Mouse (Mus musculus): ENCODE measurements around the gene Itsn1.

The Itsn1 gene

DNA sequence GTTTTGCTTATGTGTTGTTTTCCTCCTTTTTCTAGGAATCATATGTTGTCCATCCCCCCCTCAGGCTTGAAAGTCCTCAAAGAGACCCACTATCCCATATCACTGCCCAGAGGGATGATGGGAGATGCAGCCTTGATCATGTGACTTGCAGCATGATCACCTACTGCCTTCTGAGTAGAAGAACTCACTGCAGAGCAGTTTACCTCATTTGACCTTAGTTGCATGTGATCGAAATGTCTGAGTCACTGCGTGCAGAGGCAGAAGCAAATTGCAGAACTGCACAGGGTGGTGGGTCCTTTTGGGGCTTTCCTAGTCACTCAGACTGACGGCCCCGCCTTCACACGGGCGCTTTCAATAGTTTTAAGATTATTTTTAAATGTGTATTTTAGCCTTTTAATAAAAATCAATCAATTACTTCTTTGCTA lies 141.1 kb downstream of the Itsn1 start:
- DNase-seq (ENCODE audit: low spot score in 2 of 2) = no peak

DNA sequence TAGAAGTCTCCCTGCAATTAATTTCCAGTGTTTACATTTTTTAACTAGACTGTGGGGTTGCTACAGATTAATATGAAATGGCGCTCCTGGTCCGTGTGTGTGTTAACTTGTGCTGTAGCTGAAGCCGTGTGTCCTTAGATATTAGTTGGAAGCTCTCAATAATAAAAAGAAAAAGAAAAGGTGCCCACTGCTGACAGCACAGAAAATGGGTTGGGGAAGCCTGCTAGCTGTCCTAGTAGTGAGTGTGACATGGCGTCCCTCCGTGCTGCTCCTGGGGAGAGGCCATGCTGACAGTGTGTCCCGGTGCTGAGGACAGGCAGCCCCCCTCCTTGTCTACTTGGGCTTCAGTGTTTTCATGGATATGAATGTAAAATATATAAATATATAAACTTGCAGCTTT lies 142.1 kb downstream of the Itsn1 start:
- DNase-seq (ENCODE audit: low spot score in 2 of 2) = no peak

DNA sequence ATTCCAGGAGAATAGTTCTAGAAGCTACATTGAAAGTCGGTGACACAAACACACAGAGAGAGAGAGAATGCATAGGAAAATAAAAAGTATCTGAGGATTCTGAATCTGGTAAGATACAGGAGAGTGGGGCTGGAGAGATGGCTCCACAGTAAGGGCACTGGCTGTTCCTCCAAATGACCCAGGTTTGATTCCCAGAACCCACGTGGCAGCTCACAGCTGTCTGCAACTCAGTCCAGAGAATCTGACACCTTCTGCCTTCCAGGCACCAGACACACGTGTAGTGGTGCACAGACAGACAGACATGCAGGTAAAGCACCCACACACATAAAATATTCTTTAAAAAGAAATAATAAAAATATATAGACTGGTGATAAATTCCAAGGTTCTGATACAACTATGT lies 144.6 kb downstream of the Itsn1 start:
- no peak for DNase-seq (ENCODE audit: low spot score in 2 of 2)

DNA sequence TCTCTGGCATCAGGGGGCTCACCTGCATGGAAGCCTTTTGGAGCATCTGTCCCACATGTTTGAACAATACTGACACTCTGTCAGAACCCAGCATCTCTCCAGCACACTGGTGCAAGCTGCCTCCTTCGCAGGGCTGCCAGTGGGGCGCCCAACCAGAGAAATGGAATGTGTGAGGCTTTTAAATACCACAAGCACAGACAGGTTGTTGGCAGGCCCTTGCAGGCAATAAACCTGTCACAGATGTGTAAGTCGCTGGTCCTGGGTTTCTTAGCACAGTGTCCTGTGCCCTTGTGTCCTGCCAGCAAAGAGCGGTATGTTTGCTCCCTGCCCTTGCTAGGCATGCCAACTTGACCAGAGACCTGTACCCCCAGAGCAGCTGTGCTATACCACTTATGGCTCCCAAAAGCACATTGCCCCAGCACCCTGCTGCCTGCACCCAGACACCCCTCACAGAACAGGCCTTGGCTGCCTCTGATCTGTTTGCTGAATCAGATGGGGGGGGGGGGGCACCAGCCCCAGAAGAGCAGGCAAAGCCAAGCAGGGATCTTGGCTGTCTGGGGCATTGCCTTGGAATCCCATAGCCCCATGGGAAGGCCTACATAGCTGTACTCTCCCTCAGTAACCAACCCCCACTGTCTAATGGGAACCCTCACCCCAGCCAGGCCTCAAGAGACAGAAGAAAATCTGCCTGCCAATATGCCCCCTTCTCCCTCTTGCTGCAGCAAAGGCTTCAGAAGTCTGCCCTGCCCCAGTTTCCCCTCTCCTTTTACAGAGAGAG lies 146.7 kb downstream of the Itsn1 start:
- DNase-seq (ENCODE audit: low spot score in 2 of 2) = no peak

DNA sequence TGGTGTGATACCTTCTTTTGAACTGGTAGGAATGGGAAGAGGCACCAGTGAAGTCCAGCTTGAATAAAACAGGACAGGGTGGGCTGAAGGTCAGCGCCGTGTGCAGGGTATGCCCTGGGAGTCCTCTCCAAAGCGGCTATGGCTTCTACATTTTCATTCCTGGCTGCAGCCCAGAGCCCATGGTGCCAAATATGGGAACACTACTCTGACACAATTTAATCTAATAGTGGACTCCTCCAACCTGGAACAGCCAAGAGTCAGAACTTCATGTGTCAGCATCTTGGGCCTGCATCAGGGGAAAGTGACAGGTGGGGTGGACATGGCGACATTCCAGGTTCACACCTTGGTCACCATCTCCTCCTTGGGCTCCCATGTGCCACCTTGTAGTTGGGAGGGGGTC lies 147.4 kb downstream of the Itsn1 start:
- DNase-seq (ENCODE audit: low spot score in 2 of 2) = no peak

DNA sequence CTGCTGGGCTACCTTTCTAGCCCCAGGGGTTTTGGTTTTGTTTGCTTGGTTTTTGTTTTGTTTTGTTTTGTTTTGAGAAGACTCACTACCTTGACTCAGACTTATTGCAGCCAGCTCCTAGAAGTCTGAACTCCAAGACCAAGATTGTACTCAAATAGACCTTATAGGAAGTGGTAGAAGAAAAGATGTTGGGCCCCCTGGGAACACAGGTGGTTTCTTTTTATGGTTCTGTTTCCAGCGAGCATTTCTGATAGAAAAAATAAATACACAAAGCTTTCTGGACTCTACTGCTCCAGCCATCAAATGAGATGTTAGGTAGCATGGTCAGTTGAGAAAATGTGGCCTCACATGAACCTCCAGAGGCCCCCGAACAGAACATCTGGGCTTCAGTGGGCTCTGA lies 150.0 kb downstream of the Itsn1 start:
- DNase-seq (ENCODE audit: low spot score in 2 of 2) = no peak

DNA sequence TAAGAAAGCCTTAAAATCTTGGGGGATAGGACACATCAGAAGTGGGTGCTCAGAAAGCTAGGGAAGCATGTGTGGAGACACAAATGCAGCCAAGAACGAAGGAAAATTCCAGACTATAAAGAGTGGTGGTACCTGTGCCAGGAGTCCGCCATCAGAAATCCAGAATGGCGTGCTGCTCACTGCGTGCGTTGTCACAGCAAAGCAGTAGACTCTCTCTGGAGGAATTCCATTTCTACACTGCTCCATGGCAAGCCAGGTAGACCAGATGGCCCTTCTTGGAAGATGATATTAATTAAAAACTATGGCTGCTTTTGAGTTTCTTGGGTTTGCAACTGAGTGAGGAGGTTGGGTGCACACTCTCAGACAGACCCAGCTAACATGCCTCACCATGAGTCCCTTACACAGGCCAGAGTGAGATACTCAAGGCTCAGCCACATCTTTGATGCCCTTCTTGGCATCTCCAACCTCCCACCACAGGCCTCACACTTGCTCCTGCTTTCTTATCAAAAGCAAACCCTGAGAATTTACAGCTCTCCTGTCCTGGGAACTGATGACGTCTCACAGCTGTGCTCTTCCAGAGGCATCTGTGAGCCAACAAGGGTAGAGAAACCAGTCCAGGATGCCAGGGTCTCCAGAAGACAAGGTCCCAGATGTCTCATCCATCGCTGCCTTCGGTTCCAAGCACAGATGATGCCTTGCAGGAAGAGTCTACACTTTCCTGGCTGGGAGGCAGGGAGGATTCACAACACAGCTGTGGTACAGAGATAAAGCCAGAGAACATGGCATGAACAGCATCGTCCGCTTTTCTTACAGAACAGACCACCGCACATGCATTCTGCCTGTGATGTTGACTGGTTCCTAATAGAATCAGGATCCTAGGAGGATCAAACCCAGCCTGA lies 152.0 kb downstream of the Itsn1 start:
- DNase-seq (ENCODE audit: low spot score in 2 of 2) = no peak

DNA sequence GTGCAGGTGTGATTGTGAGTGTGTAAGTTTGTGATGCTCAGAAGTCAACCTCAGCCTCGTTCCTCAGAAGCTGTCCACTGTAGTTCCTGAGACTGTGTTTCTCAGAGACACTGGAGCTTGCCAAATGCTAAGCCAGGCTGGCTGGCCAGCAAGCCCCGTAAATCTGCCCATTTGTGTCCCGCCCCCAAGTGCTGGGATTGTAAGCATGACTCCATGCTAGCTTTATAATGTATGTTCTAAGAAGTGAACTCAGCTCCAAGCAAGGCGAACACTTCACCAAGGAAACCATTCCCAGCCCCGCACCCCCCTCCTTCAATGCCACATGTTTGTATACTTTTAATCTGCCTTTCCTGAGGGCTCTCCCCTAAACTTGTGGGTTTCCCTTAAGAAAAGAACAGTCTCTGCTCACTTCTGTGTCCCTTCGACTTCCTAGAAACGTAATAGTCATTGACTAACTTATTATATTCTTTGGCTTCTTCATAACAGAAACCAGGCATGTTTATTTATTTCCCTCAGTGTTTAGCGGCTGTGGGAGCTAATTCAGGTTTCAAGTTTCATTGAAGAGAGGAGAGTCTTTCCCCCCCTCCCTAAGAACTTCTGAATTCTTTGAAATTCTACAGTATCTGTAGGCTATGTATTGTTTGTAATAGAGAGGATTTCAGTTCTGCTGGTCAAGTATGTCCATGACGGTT lies 153.2 kb downstream of the Itsn1 start:
- no peak for DNase-seq (ENCODE audit: low spot score in 2 of 2)

DNA sequence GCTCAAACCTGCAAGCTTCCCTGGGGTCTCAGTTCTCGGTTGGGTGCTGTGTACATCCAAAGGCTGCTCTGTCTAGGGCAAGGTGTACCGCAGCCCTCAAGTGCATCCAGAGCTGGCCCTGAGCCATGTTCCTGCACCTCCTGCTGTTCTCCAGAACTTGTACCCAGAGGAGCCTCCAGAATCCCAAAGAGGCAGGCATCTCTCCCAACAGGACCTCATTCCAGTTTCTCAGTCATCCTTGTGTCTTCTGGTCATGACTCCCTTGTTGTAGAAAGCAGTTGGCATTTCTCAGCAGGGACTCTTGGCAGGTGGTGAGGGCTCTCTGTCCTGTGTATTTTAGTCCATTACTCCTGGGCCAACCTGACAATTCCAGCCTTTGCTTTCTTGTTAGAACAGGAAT lies 154.6 kb downstream of the Itsn1 start:
- no peak for DNase-seq (ENCODE audit: low spot score in 2 of 2)

DNA sequence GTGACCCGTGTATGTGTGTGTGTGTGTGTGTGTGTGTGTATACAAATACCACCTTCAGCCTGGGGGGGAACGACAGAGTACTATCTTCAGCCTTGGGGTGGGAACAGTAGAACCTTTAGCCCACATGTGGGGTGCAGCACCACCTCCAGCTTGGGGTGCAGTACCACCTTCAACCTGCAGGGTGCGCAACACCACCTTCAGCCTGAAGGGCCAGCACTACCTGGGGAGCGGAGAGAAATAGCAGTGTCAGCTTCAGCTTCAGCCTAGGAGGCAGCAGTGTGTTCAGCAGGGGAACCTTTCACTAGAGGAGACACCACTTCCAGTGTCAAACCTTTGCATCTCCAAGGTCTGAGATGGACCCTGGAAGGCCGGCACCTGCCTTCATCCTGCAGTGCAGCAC lies 155.1 kb downstream of the Itsn1 start:
- DNase-seq (ENCODE audit: low spot score in 2 of 2) = peak in 1 of 2 experiments; percentile 39

DNA sequence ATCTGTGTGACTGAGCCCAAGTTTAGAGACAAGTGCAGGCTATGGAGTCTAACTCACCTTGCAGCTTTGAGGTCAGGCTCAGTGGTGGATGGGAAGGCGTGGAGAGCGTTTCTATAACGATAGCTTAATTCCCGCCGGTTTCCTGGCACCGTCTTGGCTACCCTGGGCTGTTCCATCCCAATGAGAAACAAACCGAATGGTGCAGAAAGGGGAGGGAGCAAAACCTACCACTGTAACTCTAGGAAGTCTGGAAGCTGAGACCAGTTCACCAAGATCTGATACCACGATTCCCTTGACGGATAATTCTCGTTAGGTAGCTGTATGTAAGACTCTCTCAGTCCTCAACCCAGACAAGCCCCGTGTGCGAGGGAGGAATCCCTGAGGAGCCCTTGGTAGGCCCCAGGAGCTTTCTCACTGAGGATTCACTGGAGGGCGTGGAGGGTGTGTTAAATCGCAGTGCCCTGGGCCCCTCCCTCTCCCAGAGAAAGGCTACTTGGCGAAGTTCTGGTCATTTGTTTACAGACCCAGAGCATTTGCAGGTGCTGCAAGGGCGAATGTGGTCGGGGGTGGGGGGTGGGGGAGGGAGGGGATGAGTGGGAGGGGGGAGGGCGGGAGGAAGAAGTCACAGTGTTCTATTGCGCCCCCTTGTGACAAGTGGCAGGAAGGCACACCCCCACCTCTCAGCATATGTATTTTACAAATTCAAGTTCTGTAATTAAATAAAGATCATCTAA lies 156.5 kb downstream of the Itsn1 start:
- no peak for DNase-seq (ENCODE audit: low spot score in 2 of 2)

DNA sequence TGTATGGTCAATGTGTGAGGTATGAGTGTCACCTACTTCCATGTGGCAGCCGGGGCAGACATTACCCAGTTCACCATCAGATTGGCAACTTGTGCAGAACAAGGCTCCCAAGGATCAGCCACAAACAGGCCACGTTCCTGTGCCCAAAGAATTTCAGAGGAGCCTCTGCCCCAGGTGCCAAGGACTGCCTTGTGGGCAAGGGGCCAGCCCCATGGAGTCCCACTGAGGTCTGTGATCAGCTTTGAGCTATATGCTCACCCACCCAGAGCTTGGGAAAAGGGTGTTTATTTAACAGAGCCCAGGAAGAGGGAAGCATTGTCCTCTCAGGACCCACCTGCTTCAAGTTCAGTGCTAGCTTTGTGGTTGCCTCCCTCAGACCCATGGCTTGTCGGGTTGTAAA lies 159.3 kb downstream of the Itsn1 start:
- DNase-seq (ENCODE audit: low spot score in 2 of 2) = no peak

DNA sequence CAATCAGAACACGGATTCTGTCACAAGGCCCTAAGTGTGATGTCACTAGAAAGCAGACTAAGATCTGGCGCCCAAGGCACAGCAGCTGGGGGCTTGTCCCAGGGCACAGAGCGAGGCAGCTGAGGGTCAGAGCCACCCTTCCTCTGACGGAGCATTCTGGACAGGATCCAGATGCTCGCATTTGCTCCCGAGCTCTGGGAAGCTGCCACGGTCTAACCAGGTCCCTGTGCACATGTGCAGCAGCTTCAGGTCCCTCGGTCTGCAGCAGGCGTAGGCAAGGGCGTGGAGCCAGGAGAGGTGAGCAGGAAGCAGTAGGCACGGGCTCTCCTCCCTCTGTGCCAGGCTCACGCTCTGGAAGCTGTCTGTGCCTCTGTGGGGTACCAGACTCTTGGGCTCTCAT lies 160.8 kb downstream of the Itsn1 start:
- peak in 1 of 2 experiments; percentile 35 for DNase-seq (ENCODE audit: low spot score in 2 of 2)

DNA sequence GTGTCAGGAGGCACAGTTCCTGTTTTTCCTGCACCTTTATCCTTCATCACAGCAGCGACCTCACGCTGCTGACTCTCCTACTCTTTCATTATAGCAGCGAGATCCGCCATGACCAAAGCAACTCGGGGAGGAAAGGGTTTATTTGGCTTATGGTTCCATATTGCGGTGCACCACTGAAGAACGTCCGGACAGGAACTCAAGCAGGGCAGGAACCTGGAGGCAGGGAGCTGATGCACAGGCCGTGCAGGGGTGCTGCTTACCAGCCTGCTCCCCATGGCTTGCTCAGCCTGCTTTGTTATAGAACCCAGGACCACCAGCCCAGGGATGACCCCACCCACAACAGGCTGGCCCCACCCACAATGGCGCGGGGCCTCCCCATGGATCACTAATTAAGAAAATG lies 162.1 kb downstream of the Itsn1 start:
- DNase-seq (ENCODE audit: low spot score in 2 of 2) = no peak

DNA sequence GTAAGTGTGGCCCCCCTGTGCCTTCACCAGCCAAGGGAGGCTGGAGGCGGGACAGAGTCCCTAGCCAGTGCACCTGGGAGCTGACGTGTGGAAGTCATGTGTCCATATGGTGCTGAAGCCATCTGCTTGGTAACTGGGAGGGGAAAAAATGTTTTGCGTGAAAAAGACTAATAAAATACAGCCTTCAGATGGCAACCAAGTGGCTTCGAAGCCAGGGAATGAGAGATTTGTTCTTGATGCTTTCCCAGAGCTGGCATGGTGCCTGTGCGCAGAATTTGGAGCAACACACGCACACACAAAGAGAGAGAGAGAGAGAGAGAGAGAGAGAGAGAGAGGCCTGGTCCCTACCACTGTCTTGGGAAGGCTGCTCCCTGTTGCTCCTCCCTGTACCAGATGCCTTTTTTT lies 167.3 kb downstream of the Itsn1 start:
- DNase-seq (ENCODE audit: low spot score in 2 of 2) = peak in 1 of 2 experiments; percentile 61

DNA sequence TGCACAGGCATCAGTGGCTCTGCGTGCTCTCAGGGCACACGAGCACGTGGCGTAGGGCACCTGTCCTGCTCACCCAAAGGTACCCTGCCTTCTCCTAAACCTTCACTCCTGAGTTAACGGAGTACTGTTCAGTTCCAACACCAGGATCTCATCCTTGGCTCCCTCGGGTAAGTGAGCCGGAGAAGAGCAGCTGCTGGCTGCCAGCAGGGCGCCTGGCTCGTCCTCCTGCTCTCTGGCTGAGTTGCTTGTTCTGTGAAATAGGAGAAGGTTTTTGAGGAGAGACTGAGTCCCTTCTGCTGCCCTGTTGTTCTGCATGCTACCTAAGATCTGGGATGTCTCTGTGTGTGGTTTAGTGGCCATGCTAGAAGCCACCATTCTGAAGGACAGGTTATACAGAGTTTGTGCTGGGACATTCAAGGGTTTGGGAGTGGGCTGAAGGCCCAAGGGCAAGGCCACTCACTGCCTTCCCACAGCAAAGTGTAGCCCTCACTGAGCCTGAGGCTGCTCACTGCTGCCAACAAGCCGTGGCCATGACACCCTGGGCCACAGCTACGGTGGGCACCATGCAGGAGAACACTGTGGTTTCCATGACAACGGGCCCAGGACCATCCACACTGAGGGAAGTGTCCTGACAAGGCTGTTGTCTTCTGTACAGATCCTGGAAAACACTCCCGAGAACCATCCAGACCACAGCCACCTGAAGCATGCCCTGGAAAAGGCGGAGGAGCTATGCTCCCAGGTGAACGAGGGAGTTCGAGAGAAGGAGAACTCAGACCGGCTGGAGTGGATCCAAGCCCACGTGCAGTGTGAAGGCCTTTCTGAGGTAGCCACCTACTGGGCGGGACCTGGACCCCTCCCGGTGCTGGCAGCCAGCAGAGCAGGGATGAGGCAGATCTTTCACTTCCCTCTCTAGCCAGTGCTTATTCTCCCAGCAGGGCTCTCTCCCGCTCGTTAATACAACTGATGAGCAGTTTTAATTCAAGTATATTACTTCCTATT lies 170.1 kb downstream of the Itsn1 start:
- DNase-seq (ENCODE audit: low spot score in 2 of 2) = peak in 1 of 2 experiments; percentile 46

DNA sequence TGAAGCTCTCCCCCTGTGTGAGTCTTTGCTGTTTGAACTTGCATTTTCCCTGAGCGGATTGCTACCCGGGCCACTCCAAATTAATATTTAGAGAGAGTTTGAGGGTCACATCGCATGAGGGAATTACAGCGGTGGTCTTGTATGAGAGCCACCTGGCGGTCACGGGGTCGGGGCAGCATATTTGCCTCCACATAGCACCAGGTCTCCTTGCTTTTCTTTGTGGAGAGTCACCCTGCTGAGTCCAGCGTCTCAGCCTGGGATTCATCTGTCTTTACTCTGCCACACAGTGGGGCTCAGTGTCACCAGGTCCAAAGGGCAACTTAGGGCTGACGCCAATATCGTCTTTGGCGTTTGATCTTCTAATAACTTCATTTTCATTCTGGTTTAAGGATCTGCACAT lies 171.2 kb downstream of the Itsn1 start:
- no peak for DNase-seq (ENCODE audit: low spot score in 2 of 2)

DNA sequence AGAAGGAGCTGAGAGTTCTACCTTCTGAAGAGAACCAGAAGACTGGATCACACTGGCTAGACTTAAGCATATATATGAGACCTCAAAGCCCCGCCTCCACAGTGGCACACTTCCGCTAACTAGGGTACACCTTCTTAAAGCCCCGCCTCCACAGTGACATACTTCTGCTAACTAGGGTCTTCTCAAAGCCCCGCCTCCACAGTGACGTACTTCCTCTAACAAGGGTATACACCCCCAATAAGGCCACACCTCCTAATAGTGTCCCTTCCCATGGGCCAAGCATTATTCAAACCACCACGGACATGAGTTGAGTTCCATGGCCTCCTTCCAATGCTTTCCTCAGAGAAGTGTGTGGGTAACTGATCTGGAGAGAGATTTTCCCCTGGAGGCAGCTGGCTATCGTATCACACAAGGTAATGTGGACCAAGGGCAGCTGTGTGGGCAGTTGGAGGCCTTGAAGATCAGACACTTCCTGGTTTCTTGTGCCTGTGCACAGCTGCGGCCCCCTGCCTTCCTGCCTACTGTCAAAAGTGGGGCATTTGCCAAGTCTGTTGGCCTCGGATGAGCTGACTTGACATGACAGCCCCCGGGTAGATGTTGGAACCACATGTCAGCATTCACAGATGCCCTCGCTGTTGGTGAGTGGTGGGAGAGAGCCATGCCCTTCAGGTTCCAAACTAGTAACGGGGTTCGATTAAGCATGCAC lies 174.9 kb downstream of the Itsn1 start:
- peak in 1 of 2 experiments; percentile 80 for DNase-seq (ENCODE audit: low spot score in 2 of 2)

DNA sequence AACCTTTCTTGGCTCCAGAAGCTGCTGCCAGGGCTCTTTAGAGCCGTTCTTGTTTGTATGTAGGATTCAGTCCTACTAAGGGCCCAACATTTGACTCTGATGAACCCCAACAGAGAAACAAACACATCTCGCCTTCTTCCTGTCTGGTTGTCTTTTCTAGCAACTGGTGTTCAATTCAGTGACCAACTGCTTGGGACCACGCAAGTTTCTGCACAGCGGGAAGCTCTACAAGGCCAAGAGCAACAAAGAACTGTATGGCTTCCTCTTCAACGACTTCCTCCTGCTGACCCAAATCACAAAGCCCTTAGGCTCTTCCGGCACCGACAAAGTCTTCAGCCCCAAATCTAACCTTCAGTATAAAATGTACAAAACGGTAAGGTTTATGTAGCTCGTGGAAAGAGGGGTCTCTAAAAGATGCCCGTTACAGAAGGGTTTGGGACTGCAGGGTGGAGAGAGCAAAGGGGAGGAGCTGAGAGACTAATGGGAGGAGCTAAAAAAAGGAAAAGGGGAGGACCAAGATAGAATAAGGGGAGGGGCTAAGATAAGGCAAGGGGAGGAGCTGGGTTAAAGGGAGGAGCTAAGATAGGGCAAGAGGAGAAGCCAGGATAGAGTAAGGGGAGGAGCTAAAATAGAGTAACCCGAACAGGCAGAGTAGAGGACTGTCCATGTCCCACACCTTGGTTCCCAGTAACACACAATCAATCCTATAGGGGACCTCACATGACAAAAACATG lies 176.2 kb downstream of the Itsn1 start:
- DNase-seq (ENCODE audit: low spot score in 2 of 2) = no peak
